Mouse (Mus musculus) adrenal gland, adult 8-10 months (tissue): ENCODE measurements at regions not wholly inside any gene's neighbourhood (a gene's known extent, or its start where the extent isn't known, plus 50 kb on each side); places are given as distances from the start of the nearest gene placed in this dataset.
"Not testable (repeated sequence)": the region's sequence is repeated elsewhere in the genome, so short reads cannot be mapped to it uniquely, and the experiment has no call there.

Source experiments
- DNase-seq: peaks from one replicate; pipeline ENCODE4 v3.0.0; 2022

GRCm38 (mm10) chr8:63829096-63829495, 123.0 kb downstream of the Sgo2b start:
- no peak for DNase-seq

GRCm38 (mm10) chr8:63828141-63828540, 123.9 kb downstream of the Sgo2b start:
- no peak for DNase-seq

DNA sequence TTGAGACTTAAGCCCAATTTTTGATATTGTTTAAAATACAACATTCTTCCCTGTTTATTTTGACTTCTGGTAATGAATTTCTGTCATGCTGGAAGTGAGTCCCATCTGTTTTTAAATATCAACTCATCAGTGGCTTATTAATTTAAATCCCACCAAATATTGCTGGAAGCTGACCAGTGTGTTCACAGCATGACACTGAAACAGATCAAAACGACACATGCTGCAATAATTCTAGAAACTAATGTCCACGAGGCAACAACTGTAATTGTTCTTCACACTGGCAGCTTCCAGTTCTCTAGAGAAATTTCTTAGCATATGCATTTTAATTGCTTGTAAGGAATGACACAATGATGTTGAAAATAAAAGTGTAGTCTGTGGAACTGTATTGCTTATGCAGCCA, 167.6 kb downstream of the Sgo2b start:
- DNase-seq, result no peak

- DNase-seq, result no peak
Observed at GRCm38 (mm10) chr8:63760891-63761290, 191.2 kb downstream of the Sgo2b start.

DNA sequence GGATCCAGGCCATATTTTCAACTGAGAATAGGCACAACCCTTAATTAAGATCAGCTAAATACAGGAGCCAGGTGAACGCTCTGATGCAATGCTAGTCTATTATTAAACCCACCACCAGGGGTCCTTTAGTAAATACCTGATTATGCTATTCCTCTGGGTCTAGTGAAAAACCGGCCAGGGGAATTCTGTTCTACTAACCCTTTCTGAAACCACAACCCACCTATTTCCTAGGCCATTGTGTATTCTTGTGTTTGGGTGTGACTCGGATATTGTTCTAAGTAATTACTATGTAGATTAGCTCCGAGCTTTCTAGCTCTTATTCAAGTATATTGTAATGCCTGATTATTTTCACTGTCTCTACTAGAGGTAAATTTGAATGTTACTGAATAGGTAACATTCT, 192.1 kb downstream of the Sgo2b start:
- not testable (repeated sequence) for DNase-seq

GRCm38 (mm10) chr8:63755236-63755635, 196.8 kb downstream of the Sgo2b start:
- DNase-seq, result peak; percentile 37

DNA sequence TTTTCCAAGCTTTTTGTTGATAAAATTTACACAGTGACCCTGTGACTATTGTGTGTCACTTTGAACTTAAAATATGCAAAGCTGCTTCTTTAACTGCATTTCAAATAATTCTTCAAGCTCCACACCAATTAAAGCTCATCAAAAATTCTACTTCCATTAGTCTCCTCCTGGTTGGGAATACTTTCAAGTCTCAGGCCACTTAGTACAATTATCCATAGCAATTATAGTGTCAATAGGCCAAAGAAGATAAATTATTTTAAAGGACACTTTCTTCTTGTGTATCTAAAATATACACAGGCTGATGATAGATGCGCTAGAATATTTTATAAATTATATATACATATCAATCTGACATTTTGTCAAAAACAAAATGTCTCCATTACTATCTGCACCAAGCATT, 197.2 kb downstream of the Sgo2b start:
- DNase-seq, result no peak

DNA sequence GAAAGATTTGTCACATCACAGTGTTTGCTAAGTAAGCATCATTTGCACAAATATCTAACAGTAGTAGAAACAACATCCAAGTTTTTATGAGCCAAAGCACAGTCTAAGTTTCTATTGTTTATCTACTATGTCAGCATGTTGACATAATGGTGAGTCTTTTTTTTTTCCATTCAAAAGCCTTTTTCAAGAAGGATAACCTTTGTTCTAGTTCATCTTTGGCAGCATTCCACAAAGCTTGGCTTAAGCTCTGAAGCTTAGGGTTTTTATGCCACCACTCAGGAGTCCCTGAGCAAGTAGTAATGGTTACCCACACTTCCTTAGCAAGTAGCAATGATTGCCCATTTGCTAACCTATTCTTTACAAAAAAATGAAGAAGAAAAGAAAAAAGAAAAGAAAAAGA, 198.8 kb downstream of the Sgo2b start:
- no peak for DNase-seq

DNA sequence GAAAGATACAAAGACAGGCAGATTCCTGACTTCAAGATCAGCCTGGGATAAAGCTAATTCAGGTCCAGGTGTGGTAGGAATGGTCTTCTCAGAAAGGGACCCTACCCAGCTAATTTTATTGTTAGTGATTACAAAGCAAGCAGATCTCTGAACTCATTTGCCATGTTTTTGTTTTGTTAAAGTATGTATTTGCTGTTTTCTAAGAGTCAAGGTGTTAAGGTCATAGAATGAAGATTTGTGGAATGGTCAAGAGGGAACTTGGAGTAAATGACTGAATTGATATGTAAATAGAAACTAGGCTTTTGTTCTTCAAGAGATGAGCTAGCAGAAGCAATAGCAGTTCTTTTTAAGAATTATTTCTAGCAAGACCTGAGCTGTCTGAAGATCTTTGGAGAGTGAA, 217.6 kb downstream of the Sgo2b start:
- DNase-seq, result no peak

GRCm38 (mm10) chr8:63730741-63731140, 221.3 kb downstream of the Sgo2b start:
- DNase-seq, result not testable (repeated sequence)
